Mouse (Mus musculus) kidney, embryonic 14.5 days (tissue): ENCODE measurements around the gene Pigm. TPM values are rescaled to one million over a fixed set of nuclear protein-coding genes. Genes with fewer than 3 reads are reported as not detected.

Experiments used
- ATAC-seq: fragments of 200-750 bp; cut with Nextera tagmentation; 2 replicates; pipeline ENCODE4 v1.8.0; 2017; ENCODE audit warnings: moderate number of reproducible peaks, mild to moderate bottlenecking, moderate TSS enrichment, moderate library complexity; ENCODE audit not compliant: low FRiP score, low TSS enrichment
- H3K27ac ChIP-seq: fragments of 300-500 bp; sonication (generic); 2 replicates; pipeline ENCODE4 v1.5.1; 2014; ENCODE audit warnings: low read depth, mild to moderate bottlenecking, low read length, moderate library complexity, mixed read lengths
- H3K27me3 ChIP-seq: fragments of 300-500 bp; sonication (generic); 2 replicates; pipeline ENCODE4 v1.6.1; 2014; ENCODE audit warnings: mild to moderate bottlenecking, low read length; ENCODE audit not compliant: control insufficient read depth, insufficient read depth
- H3K36me3 ChIP-seq: fragments of 300-500 bp; sonication (generic); 2 replicates; pipeline ENCODE4 v1.6.1; 2014; ENCODE audit warnings: low read length, mixed read lengths; ENCODE audit not compliant: control insufficient read depth, insufficient read depth
- H3K4me1 ChIP-seq: fragments of 300-500 bp; sonication (generic); 2 replicates; pipeline ENCODE4 v1.6.1; 2014; ENCODE audit warnings: low read length, mixed read lengths; ENCODE audit not compliant: control insufficient read depth, insufficient read depth
- H3K4me2 ChIP-seq: fragments of 300-500 bp; sonication (generic); replicated peaks from 2 replicates; pipeline ENCODE4 v1.6.1; 2014; ENCODE audit warnings: low read depth, mild to moderate bottlenecking, low read length
- H3K4me3 ChIP-seq: fragments of 300-500 bp; sonication (generic); 2 replicates; pipeline ENCODE4 v1.5.1; 2014; ENCODE audit warnings: mild to moderate bottlenecking, low read length
- H3K9ac ChIP-seq: fragments of 300-500 bp; sonication (generic); 2 replicates; pipeline ENCODE4 v1.6.1; 2014; ENCODE audit warnings: low read depth, mild to moderate bottlenecking, low read length, moderate library complexity
- H3K9me3 ChIP-seq: fragments of 300-500 bp; sonication (generic); 2 replicates; pipeline ENCODE4 v1.6.1; 2016; ENCODE audit warnings: low read length; ENCODE audit not compliant: control insufficient read depth
- WGBS: fragments of 180-500 bp; shearing (Covaris S2); extraction: QIAGEN DNeasy Blood & Tissue Kit; methylation state at CpG from one replicate; pipeline ENCODE4 v1.1.7; 2014; 5-methylcytosine and 5-hydroxymethylcytosine counted together
- polyA plus RNA-seq: library from polyadenylated mRNA; unstranded; fragments of >200 nt; fragmentation: Nextera tagmentation; extraction: Ambion mirVana; gene quantifications from 2 replicates; pipeline ENCODE4 v1.2.1, GENCODE M21; 2014

Gene Pigm
- polyA plus RNA-seq, 1 experiment from 2014 or later = 12.1 TPM

DNA sequence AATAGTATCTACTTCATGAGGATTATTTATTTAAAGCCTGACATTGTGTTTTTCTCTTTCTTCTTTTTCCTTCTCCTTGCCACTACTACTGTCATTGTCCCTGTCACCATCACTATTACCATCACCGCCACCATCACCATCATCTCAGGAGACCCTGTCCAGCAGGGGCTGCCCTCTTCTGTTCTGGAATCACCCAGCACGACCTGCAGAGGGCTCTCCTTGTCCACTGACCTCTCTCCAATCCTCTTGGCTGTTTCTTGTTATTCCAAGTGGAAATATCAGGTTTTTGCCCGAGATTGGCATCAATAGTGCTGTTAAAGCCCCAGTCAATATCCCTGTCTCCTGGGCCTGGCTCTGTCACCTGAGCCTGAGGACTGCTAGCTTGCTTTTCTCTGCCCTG, 42.8 kb upstream of the Pigm start:
- no peak overlapping the region for H3K4me3 ChIP-seq
- no peak overlapping the region for H3K4me2 ChIP-seq
- no peak overlapping the region for H3K9ac ChIP-seq
- ATAC-seq = peak; percentile 68; the same call in 1 of the 2 replicates
- H3K27ac ChIP-seq = no peak overlapping the region
- no peaks in the 10 kb centered on the region for H3K9me3 ChIP-seq
- no peaks in the 10 kb centered on the region for H3K36me3 ChIP-seq
- H3K4me1 ChIP-seq = no peaks in the 10 kb centered on the region
- peaks cover 18% of the 10 kb centered on the region for H3K27me3 ChIP-seq
- WGBS = 18% methylated on average over 3 of the region's 3 CpGs

- H3K36me3 ChIP-seq = no peaks in the 10 kb centered on the region
- WGBS = 72% methylated on average over 15 of the region's 15 CpGs
- H3K9ac ChIP-seq = no peak overlapping the region
- H3K4me1 ChIP-seq = peaks cover 4% of the 10 kb centered on the region; the same call in 1 of the 2 replicates
- no peak overlapping the region for H3K4me2 ChIP-seq
- H3K27ac ChIP-seq = no peak overlapping the region
- no peak for ATAC-seq
- no peaks in the 10 kb centered on the region for H3K9me3 ChIP-seq
- no peak overlapping the region for H3K4me3 ChIP-seq
- H3K27me3 ChIP-seq = peaks cover 8% of the 10 kb centered on the region; the same call in 1 of the 2 replicates
These were observed 40.5 kb upstream of the Pigm start for GRCm38 (mm10) chr1:172335804-172336203.

DNA sequence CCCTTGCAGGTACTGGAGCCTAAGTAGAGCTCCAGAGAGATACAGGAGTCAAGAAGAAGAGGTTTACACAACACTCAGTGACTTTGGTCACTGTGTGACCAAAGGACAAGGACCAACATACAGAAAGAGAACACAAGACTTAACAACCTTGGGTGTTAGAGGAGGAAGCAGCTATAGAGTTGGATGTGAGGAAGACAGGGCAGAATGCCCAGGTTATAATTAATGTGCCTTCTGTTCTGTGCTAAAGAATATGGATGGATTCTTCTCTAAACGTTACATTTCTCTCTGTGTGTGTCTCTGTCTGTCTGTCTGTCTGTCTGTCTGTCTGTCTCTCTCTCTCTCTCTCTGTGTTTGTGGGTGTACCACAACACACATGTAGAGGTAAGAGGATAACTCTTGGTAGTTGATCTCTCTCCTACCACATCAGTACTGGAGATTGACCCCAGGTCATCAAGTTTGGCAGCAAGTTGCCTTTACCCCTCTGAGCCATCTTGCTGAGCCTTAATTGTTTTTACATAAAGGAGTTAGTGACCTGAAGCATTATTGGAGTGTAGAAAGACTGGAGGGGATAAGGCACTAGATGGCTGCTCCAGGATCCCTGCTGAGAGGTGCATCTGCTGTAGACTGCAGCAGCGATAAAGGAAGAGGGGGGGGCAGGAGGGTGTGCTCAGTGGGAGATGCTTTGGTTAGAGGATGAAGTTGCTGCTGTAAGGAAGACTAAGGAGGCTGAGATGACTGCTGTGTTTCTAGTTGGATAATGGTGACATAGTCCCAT, 38.7 kb upstream of the Pigm start:
- Histone ChIP-seq H3K9ac (no peak overlapping the region), H3K27ac (no peak overlapping the region), H3K27me3 (peaks cover 15% of the 10 kb centered on the region; the same call in 1 of the 2 replicates), H3K36me3 (no peaks in the 10 kb centered on the region), H3K4me1 (peaks cover 4% of the 10 kb centered on the region; the same call in 1 of the 2 replicates), H3K9me3 (no peaks in the 10 kb centered on the region), H3K4me2 (no peak overlapping the region), H3K4me3 (no peak overlapping the region)
- no peak for ATAC-seq
- 44% methylated on average over 2 of the region's 2 CpGs for WGBS

DNA sequence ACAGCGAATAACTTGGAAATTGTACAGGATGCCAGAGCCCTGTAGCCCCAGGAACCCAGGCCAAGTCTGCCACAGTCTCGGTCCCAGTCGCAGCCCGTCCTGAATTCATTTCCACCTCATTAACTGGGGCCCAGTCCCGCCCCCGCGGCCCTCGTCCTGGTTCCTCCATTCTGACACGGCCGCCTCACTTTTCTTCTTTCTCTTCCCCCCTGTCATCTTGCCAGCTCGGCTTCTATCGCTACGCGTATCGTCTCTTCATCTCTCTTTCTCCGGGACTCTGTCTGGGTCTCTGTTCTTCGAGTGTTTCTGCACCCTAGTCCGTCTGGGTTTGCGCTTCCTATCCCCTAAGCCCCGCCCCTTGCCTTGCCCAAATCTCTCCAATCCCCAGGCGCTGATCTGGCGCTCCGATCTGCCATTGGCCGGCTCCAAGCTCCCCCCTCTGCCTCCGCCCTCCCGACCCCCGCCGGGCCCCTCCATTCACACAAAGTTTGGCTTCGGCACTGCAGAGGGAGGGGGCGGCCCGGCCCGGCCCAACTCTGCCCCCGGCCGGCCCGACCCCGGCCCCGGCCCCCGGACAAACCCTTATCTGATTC, 35.5 kb upstream of the Pigm start, which contains the start of gene Kcnj10:
TSS of gene Kcnj10 (plus strand) at position 482 of the 593 bp plus-strand sequence.
- peak; percentile 95 for ATAC-seq
- H3K36me3 ChIP-seq = no peaks in the 10 kb centered on the region
- peak within 1 kb of the TSS; percentile 31; the same call in 1 of the 2 replicates for H3K9ac ChIP-seq
- peaks cover 15% of the 10 kb centered on the region; the same call in 1 of the 2 replicates for H3K27me3 ChIP-seq
- H3K27ac ChIP-seq = no peak within 1 kb of the TSS
- H3K9me3 ChIP-seq = no peaks in the 10 kb centered on the region
- peak within 1 kb of the TSS; percentile 45 for H3K4me3 ChIP-seq
- H3K4me1 ChIP-seq = peaks cover 4% of the 10 kb centered on the region; the same call in 1 of the 2 replicates
- H3K4me2 ChIP-seq = peak within 1 kb of the TSS; percentile 62
- 2% methylated on average over 38 of the region's 38 CpGs for WGBS

GRCm38 (mm10) chr1:172341386-172341785, 35.0 kb upstream of the Pigm start:
- Histone ChIP-seq H3K9me3 (no peaks in the 10 kb centered on the region), H3K36me3 (no peaks in the 10 kb centered on the region), H3K4me2 (peak overlapping the region; percentile 62), H3K9ac (peak overlapping the region; percentile 31; the same call in 1 of the 2 replicates), H3K4me1 (peaks cover 4% of the 10 kb centered on the region; the same call in 1 of the 2 replicates), H3K4me3 (peak overlapping the region; percentile 45), H3K27me3 (peaks cover 15% of the 10 kb centered on the region; the same call in 1 of the 2 replicates), H3K27ac (no peak overlapping the region)
- ATAC-seq = no peak
- 23% methylated on average over 10 of the region's 10 CpGs for WGBS

DNA sequence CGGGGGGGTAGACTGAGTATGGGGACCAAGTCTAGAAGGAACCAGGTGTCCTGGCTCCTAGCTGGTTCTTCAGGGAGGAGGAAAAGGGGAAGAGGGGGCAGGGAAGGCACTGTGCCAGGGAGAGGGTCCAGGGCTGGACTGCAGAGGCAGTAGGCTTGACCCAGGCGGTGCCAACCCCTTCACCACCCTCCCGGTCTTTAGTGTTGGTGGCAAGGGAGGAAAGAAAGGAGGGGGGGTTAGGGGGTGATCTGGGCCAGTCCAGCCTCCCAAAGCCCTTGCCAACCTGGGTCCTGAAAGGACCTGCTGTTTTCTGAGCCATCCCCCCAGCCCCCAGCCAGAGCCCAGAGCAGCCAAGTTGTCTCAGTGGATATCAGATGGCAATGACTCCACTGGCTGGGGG, 33.6 kb upstream of the Pigm start:
- Histone ChIP-seq H3K9ac (no peak overlapping the region), H3K4me3 (no peak overlapping the region), H3K9me3 (no peaks in the 10 kb centered on the region), H3K4me2 (no peak overlapping the region), H3K4me1 (peaks cover 4% of the 10 kb centered on the region; the same call in 1 of the 2 replicates), H3K27ac (no peak overlapping the region), H3K27me3 (peaks cover 14% of the 10 kb centered on the region; the same call in 1 of the 2 replicates), H3K36me3 (no peaks in the 10 kb centered on the region)
- ATAC-seq = no peak
- 95% methylated on average over 3 of the region's 3 CpGs for WGBS

- WGBS = 60% methylated on average over 3 of the region's 3 CpGs
- no peak overlapping the region for H3K27ac ChIP-seq
- peaks cover 12% of the 10 kb centered on the region; the same call in 1 of the 2 replicates for H3K27me3 ChIP-seq
- H3K4me1 ChIP-seq = peaks cover 4% of the 10 kb centered on the region; the same call in 1 of the 2 replicates
- H3K4me2 ChIP-seq = no peak overlapping the region
- no peak overlapping the region for H3K4me3 ChIP-seq
- H3K9ac ChIP-seq = no peak overlapping the region
- no peaks in the 10 kb centered on the region for H3K9me3 ChIP-seq
- no peaks in the 10 kb centered on the region for H3K36me3 ChIP-seq
- no peak for ATAC-seq
These were observed 32.4 kb upstream of the Pigm start for GRCm38 (mm10) chr1:172343914-172344313.

GRCm38 (mm10) chr1:172344820-172345219, 31.5 kb upstream of the Pigm start:
- Histone ChIP-seq H3K4me2 (no peak overlapping the region), H3K9ac (no peak overlapping the region), H3K9me3 (no peaks in the 10 kb centered on the region), H3K27ac (no peak overlapping the region), H3K36me3 (no peaks in the 10 kb centered on the region), H3K4me1 (peaks cover 9% of the 10 kb centered on the region; the same call in 1 of the 2 replicates), H3K27me3 (peaks cover 7% of the 10 kb centered on the region; the same call in 1 of the 2 replicates), H3K4me3 (no peak overlapping the region)
- WGBS = 90% methylated on average over 7 of the region's 7 CpGs
- no peak for ATAC-seq

GRCm38 (mm10) chr1:172346707-172347106, 29.6 kb upstream of the Pigm start:
- no peaks in the 10 kb centered on the region; the same call in 1 of the 2 replicates for H3K27me3 ChIP-seq
- H3K27ac ChIP-seq = no peak overlapping the region
- no peak overlapping the region for H3K4me3 ChIP-seq
- ATAC-seq = no peak
- H3K9me3 ChIP-seq = no peaks in the 10 kb centered on the region
- H3K9ac ChIP-seq = no peak overlapping the region
- H3K4me2 ChIP-seq = no peak overlapping the region
- WGBS = 81% methylated on average over 10 of the region's 10 CpGs
- peaks cover 13% of the 10 kb centered on the region; the same call in 1 of the 2 replicates for H3K4me1 ChIP-seq
- H3K36me3 ChIP-seq = no peaks in the 10 kb centered on the region
